Mouse (Mus musculus): Measurements from ENCODE around the gene Cyp4f17.
"Not testable (repeated sequence)": the region's sequence is repeated elsewhere in the genome, so short reads cannot be mapped to it uniquely, and the experiment has no call there.

Cyp4f17 gene

DNA sequence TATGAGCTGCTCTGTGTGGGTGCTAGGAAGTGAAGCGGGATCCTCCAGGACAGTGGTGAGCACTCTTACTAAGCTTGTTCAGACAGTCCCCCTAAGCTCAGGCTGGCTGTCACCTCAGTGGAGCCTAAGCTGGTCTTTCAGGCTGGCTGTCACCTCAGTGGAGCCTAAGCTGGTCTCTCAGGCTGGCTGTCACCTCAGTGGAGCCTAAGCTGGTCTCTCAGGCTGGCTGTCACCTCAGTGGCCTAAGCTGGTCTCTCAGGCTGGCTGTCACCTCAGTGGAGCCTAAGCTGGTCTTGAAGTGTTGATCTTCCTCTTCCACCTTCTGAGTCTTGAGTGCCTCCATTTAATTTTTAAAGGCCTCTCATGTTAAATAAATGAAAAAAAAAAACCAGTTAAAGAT, 20.5 kb downstream of the Cyp4f17 start:
- not testable (repeated sequence) for DNase-seq (ENCODE audit: low spot score in 2 of 2)

DNA sequence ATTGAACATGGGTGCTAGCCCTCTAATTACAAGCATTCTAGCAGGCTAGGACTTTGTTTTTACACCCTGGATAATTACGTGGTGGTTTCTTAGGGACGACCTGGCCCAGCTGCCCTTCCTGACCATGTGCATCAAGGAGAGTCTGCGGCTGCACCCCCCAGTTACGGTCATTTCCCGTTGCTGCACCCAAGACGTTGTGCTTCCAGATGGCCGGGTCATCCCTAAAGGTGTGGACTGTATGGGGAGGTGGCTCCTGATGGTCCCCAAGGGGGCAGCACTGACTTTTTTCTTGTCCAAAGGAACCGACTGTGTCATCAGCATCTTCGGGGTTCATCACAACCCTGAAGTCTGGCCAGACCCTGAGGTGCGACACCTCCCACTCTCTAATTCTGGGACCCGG, 21.9 kb downstream of the Cyp4f17 start:
- no peak for DNase-seq (ENCODE audit: low spot score in 2 of 2)

DNA sequence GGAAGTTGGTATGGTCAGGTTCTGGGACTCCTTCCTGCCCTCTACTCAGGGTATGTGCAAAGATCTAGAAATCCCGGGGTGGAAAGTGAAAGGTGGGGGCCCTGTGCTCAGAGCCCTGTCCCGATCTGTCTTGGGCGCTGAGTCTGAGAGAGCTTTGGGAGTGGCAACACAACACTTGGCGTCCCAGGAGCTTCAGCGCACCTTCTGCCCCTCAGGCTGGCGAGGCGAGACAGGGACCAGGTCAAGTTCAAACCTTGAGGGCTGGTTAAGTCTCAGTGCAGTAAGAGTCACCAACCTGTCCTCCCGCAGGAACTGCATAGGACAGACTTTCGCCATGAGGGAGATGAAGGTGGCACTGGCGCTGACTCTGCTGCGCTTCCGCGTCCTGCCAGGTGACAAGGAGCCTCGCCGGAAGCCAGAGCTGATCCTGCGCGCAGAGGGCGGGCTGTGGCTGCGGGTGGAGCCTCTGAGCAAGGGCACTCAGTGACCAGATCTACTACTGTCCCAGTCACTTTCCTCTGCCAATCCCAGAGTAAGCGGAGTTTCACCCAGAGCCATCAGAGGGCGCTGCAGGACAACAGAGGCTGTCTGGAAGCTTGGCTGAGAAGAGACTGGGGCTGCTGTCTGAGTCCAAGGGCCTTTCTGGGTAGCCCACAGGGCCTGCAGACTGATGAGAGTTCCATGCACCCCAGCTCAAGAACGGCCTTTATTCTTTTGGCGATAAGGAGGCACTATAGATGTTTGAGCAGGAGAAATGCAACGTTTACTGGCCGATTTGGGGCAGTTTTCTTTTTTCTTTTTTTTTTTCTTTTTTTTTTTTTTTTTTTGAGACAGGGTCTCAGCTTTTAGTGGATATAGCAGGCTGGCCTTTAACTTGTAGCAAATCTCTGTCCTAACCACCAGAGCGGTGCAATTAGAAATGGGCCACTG, 22.8 kb downstream of the Cyp4f17 start:
- DNase-seq (ENCODE audit: low spot score in 2 of 2), result peak; percentile 65 to 69

DNA sequence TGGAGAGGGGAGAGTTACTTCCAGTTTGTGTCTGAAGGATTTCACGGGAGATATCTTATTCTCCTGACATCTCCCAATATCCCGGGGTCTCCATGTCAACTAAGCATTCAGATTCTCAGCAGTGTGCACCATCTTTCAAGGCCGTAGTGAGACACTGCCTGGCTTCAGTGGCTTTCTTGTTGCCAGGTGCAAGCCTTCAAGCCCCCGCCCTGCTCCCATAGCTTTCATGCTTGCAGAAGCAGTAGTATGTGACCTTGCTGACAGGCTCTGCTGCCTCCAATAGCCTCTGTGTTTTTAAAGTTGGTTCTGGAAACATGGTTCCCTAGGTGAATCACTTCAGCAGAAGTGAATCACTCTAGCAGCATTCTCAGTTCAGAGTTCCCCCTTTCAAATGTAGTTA, 26.5 kb downstream of the Cyp4f17 start:
- not testable (repeated sequence) for DNase-seq (ENCODE audit: low spot score in 2 of 2)

DNA sequence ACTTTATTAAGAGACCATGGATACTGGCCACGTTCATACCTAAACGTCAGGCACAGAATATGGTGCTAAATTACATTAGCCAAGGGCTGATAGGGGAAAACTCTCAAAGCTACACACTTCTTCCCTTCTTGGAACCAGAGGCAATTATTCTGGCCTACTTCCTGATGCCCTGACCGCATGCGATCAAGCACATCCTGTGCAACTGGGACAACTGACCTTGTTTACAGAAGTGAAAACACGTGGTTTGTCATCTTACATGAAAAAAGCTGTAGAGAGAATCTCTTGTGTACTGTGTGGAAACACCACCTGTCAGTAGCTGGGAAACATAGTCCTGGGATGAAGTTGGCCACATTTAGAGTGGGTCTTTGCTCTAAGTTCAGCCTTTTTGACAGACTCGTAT, 28.2 kb downstream of the Cyp4f17 start:
- DNase-seq (ENCODE audit: low spot score in 2 of 2), result no peak

DNA sequence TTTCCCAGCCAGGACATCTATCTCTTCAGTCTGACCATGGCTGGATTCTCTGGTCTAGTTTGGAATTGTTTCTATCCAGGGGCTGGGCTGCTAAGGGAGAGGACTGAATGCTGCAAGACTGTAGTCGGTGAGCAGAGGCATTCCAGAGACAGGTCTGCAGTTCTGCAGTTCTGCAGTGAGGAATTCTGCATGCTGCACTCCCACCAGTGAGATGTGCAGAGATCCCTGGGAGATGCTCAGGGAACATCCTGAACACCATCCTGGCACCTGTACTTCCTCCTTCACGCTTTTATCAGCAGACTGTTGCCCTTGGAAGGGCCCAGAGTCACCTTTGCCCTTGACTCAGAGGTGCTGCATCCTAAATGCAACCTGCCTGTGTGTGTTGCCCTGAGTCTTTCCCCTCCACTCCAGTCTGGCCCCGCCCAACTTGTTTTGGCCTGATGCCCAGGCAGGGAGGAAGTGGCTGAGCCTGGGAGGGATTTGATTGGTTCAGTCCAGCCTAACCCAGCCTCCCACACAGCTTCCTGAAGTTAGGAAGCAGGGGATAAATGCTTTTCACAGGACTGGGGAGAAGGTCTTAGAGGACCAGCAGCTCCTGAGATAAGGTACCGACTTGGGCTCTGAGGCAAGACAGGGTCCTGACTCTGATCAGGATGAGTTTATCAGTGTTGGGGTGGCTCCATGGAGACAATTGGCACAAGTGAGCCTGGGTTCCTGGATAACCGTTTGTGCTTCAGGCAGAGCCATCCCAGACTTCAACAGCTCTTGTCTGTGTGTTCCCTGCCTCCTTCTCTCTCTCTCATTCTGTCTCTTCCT, 30.4 kb downstream of the Cyp4f17 start, which contains the start of gene Cyp4f16:
Gene Cyp4f16 (plus strand): TSS at position 508 of the 816 bp plus-strand sequence.
- peak; percentile 44 to 58 for DNase-seq (ENCODE audit: low spot score in 2 of 2)

DNA sequence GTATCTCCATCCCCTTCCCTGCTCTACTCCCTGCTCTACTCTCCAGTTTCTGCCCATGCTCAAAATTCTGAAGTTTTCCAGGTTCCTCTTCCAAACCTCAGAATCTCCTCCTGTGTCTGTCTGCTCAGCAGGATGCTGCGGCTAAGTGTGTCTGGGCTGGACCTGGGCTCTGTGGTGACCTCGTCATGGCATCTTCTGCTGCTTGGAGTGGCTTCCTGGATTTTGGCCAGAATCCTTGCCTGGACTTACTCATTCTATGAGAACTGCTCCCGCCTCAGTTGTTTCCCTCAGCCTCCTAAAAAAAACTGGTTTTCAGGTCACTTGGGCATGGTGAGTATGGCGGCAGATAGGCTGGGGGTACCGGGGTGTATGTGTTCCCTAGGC, 31.0 kb downstream of the Cyp4f17 start:
- no peak for DNase-seq (ENCODE audit: low spot score in 2 of 2)

DNA sequence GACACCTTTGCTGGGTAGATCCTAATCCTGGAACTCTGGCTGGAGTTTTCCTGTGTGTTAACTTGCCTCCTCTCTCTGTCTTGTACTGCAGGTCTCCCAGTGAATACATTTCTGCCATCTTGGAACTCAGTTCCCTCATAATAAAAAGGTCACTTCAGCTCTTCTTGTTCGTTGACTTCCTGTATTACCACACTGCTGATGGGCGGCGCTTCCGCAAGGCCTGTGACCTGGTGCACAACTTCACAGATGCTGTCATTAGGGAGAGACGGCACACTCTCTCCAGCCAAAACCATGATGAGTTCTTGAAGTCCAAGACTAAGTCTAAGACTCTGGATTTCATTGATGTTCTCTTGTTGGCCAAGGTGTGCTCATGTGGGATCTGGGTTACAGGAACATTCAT, 38.9 kb downstream of the Cyp4f17 start:
- not testable (repeated sequence) for DNase-seq (ENCODE audit: low spot score in 2 of 2)

DNA sequence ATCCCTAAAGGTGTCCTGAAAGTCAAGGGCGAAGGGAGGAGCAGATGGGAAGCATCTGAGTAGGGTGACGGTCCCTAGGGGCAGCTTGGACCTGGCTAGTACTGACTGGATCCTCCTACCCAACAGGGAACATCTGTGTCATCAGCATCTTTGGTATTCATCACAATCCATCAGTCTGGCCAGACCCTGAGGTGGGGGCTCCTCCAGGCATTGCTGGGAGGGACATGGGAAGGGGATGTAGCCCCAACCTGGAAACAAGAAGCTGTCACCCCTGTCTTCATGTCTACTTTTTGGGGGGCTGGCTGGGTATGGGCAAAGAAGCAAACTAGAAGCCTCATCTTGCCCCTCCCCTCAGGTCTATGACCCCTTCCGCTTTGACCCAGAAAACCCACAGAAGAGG, 44.5 kb downstream of the Cyp4f17 start:
- DNase-seq (ENCODE audit: low spot score in 2 of 2), result not testable (repeated sequence)

DNA sequence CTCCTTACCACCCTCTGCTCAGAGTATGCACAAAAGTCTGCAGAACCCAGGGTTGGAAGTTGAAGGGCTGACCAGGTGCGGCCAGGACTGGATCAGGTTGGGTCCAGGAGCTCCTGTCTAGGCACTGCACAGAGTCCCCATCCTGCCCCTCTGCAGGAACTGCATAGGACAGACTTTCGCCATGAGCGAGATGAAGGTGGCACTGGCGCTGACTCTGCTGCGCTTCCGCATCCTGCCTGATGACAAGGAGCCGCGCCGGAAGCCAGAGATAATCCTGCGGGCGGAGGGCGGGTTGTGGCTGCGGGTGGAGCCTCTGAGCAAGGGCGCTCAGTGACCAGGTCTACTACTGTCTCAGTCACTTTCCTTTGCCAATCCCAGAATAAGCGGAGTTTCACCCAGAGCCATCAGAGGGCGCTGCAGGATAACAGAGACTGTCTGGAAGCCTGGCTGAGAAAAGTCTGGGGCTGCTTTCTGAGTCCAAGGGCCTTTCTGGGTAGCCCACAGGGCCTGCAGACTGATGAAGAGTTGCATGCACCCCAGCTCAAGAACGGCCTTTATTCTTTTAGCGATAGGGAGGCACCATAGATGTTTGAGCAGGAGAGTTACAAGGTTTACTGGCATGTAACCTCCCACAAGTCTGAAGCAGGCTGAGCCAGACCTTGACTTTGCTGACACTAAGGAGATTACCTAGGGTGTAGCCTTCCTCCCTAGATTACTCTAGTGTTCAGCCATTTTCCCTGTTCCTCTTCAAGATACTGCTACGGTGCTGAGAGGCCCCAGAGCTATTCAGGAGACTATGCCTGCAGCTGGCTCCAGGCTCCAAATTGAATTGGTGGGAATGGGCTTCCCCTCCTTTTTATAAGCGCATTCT, 45.3 kb downstream of the Cyp4f17 start:
- DNase-seq (ENCODE audit: low spot score in 2 of 2), result peak; percentile 72 to 78

DNA sequence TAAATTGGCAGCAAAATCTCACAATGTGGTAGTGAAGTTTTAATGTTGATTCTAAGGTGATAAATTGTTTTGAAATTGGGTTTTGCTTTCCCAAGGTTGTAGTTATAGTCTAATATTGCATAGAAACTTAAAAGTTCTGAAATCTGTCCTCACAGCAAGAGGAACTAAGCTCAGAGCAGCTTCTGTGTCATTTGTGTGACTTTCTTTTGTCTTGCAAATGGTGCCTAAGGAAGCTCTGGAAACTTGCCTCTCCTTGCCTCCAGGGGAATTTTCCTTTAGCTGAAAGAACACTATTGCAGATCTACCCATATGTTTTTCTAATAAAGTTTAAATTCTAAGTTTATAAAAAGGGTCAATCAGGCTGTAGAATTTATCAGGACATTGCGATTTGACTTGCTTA, 47.2 kb downstream of the Cyp4f17 start:
- not testable (repeated sequence) for DNase-seq (ENCODE audit: low spot score in 2 of 2)

DNA sequence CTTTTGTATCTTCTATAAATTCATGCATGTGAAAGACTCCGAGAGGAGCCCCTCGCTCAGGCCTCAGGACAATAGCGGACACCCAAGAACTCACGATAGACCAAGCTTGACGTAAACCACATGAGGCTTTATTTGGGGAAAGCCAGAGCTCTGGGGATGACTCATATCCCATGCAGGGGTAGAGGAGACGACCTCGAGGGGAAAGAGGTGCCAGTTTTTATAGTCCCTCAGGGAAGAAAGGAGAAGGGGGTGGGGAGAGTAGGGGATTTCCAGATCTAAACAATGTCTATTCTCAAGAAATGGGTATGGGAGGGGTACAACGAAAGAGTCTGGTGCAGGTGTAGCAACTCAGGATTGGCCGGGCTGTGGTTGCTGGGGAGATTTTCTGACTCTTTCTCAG, 48.5 kb downstream of the Cyp4f17 start:
- DNase-seq (ENCODE audit: low spot score in 2 of 2), result not testable (repeated sequence)

DNA sequence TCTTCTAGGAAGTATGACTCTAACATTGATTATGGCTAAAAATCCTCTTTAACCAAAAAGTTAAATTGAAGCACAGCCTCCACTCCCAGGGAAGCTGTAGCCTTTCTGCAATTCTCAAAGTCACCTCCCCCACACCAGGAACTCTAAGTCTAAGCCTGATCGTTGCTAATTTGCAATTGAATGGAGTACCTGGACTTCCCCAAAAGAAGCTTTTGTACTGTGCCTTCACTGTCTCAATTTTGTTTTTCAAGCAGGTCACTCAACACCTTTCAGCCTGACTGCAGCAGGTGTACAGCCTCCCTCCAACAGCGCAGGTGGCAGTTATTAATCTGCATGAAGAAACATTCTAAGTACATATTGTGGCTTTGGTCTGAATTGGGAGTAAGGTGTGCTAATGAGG, 57.5 kb downstream of the Cyp4f17 start:
- not testable (repeated sequence) for DNase-seq (ENCODE audit: low spot score in 2 of 2)

DNA sequence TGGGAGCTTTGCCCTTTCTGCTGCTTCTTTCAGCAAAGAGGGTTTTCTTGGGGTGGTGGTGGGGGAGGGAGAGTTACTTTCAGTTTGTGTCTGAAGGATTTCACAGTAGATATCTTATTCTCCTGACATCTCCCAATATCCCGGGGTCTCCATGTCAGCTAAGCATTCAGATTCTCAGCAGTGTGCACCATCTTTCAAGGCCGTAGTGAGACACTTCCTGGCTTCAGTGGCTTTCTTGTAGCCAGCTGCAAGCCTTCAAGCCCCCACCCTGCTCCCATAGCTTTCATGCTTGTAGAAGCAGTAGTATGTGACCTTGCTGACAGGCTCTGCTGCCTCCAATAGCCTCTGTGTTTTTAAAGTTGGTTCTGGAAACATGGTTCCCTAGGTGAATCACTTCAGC, 67.4 kb downstream of the Cyp4f17 start:
- DNase-seq (ENCODE audit: low spot score in 2 of 2), result not testable (repeated sequence)

DNA sequence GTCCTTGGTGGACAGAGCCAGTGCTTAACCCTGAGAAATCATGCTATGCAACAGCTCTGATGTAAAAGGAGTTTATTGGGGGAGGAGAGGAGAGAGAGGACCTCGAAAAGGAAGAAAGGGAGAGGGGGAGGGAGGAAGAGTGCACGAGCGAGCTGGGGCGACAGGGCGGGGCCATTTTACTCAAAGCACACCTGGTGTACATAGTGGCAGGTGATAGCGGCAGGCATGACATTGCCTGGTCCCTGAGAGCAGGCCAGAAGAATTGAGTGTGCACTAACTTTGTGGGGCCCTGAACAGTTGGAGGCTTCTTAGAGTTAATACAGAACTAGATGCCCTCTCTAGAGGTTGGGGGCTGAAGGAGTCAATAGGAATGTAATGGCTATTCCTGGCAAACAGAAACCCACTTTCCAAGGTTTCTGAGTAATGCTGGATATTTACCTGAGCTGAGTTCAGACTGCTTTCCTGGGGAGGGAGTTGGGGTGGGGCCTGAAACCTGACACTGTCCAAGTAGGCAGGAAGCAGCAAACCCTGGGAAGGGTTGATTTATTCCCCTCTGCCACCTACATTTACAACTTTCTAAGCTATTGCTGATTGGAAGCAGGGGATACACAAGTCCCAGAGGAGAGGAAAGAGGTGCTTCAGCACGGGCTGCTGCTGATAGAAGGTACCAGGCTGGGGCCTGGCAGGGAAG, 71.8 kb downstream of the Cyp4f17 start:
- DNase-seq (ENCODE audit: low spot score in 2 of 2), result no peak

Data from right cerebral cortex, postnatal 36 days (tissue).